Comparison of ENCODE assay signal across 21 mouse cellular contexts in the genomic region with DNA sequence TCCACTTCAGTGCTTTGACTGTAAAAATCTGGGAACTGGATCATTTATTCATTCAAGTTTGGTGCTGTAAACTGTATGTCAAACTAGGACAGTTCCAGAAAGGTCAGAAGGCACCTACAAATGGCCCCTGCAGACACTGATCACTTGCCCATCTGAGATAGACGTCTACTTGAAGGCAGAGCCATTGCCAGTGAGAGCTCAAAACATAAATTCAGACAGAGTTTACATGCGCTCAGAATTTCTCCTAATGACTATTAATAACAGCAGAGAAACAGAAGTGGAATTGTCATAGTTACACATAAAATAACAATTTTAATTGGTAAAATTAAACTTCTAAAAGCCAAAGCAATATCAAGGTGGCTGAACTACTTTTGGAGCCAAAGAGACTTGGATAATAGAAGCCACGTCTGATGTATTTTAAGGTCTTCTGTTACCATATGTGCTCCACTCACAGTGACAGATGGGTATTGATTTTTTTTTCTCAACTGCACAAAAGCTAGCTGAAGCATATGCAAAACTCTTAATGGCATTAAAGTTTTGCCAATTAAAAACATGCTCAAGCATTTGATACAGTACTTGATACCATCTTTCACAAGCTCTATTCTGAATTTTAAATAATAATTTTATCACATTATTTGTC.
A peak's percentile ranks its signal among the peaks of the same experiment; 100 is the strongest.
DNase-seq lines count a peak whose midpoint lies in the region; ATAC-seq lines count a peak whose summit lies in the region.
"Had no signal": no experiment of that assay in that cellular context is flagged by ENCODE, and none has a peak within 500 bp of the region (broad histone marks: within the 10 kb centered on the region; RNA-seq: fewer than 3 reads in every experiment).

No protein-coding gene starts in this region.

- H3K27ac ChIP-seq in midbrain, embryonic 11.5 days (ENCODE audit: low read depth, low read length), result no peak overlapping the region
- H3K27ac ChIP-seq in midbrain, embryonic 16.5 days (ENCODE audit: low read length), result no peak overlapping the region
- H3K27ac ChIP-seq: embryonic facial prominence, embryonic 15.5 days; gastrocnemius, adult 2 months; heart, embryonic 10.5 days; limb, embryonic 10.5 days; stomach, embryonic 15.5 days had no signal

- H3K4me3 ChIP-seq in midbrain, embryonic 11.5 days (ENCODE audit: low read depth, low read length), result no peak overlapping the region
- H3K4me3 ChIP-seq in midbrain, embryonic 16.5 days (ENCODE audit: low read depth, low read length), result no peak overlapping the region
- H3K4me3 ChIP-seq: embryonic facial prominence, embryonic 15.5 days; gastrocnemius, adult 2 months; heart, embryonic 10.5 days; limb, embryonic 10.5 days; myocyte; stomach, embryonic 15.5 days had no signal

- H3K36me3 ChIP-seq in midbrain, embryonic 11.5 days (ENCODE audit: control insufficient read depth, insufficient read depth, low read length), result no peaks in the 10 kb centered on the region
- H3K36me3 ChIP-seq in midbrain, embryonic 16.5 days (ENCODE audit: control insufficient read depth, insufficient read depth, low read length), result no peaks in the 10 kb centered on the region
- H3K36me3 ChIP-seq: embryonic facial prominence, embryonic 15.5 days; heart, embryonic 10.5 days; limb, embryonic 10.5 days; stomach, embryonic 15.5 days had no signal

- peak; percentile 11 for DNase-seq in cerebellum, adult 9-10 months
- no peak for DNase-seq in cerebellum, adult 8-10 months
- peak; percentile 30 for DNase-seq in layer of hippocampus, adult 11-12 months (ENCODE audit: low spot score)
- DNase-seq in layer of hippocampus, postnatal 25 days (ENCODE audit: extremely low spot score in 1 of 2, low spot score in 1 of 2), result no peak
- DNase-seq in midbrain, embryonic 11.5 days (ENCODE audit: low spot score, missing footprints), result peak; percentile 75
- DNase-seq in telencephalon, adult 2 months (ENCODE audit: low read depth, low spot score), result peak; percentile 72
- DNase-seq in kidney, adult 8-10 months, result no peak
- DNase-seq: adrenal gland, adult 8-10 months; cerebellum, adult 11 months; cerebellum, postnatal 25 days; gastrocnemius, adult 2 months; kidney, adult 9 months; lung, adult 2 months had no signal

- 80% methylated on average over 3 of the region's 3 CpGs for WGBS in midbrain, embryonic 11.5 days
- WGBS in midbrain, embryonic 16.5 days, result 67% methylated on average over 3 of the region's 3 CpGs

- no peaks in the 10 kb centered on the region for H3K9me3 ChIP-seq in midbrain, embryonic 11.5 days (ENCODE audit: control insufficient read depth, low read length)
- H3K9me3 ChIP-seq in midbrain, embryonic 16.5 days (replicated peaks; ENCODE audit: control insufficient read depth, low read length, poor library complexity, severe bottlenecking), result no peaks in the 10 kb centered on the region
- H3K9me3 ChIP-seq: embryonic facial prominence, embryonic 15.5 days; heart, embryonic 10.5 days; limb, embryonic 10.5 days; stomach, embryonic 15.5 days had no signal

- H3K27me3 ChIP-seq in midbrain, embryonic 11.5 days (ENCODE audit: control insufficient read depth, insufficient read depth, low read length), result no peaks in the 10 kb centered on the region
- H3K27me3 ChIP-seq in midbrain, embryonic 16.5 days (ENCODE audit: control insufficient read depth, insufficient read depth, low read depth, low read length), result no peaks in the 10 kb centered on the region
- H3K27me3 ChIP-seq: embryonic facial prominence, embryonic 15.5 days; Patski; stomach, embryonic 15.5 days had no signal

- no peak overlapping the region for H3K9ac ChIP-seq in midbrain, embryonic 11.5 days (ENCODE audit: low read length)
- H3K9ac ChIP-seq in midbrain, embryonic 16.5 days (ENCODE audit: low read depth, low read length), result no peak overlapping the region
- H3K9ac ChIP-seq: embryonic facial prominence, embryonic 15.5 days; stomach, embryonic 15.5 days had no signal

- H3K4me1 ChIP-seq in midbrain, embryonic 11.5 days (ENCODE audit: control insufficient read depth, insufficient read depth, low read length), result no peaks in the 10 kb centered on the region
- no peaks in the 10 kb centered on the region for H3K4me1 ChIP-seq in midbrain, embryonic 16.5 days (ENCODE audit: control insufficient read depth, insufficient read depth, low read length)
- H3K4me1 ChIP-seq: embryonic facial prominence, embryonic 15.5 days; heart, embryonic 10.5 days; limb, embryonic 10.5 days; stomach, embryonic 15.5 days had no signal

- H3K4me2 ChIP-seq in midbrain, embryonic 11.5 days, result no peak overlapping the region
- no peak overlapping the region for H3K4me2 ChIP-seq in midbrain, embryonic 16.5 days (ENCODE audit: low read length)
- H3K4me2 ChIP-seq: embryonic facial prominence, embryonic 15.5 days; liver, embryonic 11.5 days; stomach, embryonic 15.5 days had no signal

- no peak for ATAC-seq in midbrain, embryonic 11.5 days (ENCODE audit: low FRiP score)
- no peak for ATAC-seq in midbrain, embryonic 16.5 days
- ATAC-seq: Patski had no signal

Comparison
In these comparisons a context has a peak if more than half of its experiments do, and no peak if none do; other contexts are left out.
1. DNase-seq: peak in cerebellum, adult 9-10 months (single experiment), layer of hippocampus, adult 11-12 months (single experiment), midbrain, embryonic 11.5 days (single experiment) and telencephalon, adult 2 months (single experiment); none in cerebellum, adult 8-10 months (single experiment), layer of hippocampus, postnatal 25 days (0 of 2) and kidney, adult 8-10 months (0 of 2).